Mouse (Mus musculus): Measurements from ENCODE around the gene Speer4e.
A peak's percentile ranks its signal among the peaks of the same experiment; 100 is the strongest.
"Not testable (repeated sequence)": the region's sequence is repeated elsewhere in the genome, so short reads cannot be mapped to it uniquely, and the experiment has no call there.

The Speer4e gene

DNA sequence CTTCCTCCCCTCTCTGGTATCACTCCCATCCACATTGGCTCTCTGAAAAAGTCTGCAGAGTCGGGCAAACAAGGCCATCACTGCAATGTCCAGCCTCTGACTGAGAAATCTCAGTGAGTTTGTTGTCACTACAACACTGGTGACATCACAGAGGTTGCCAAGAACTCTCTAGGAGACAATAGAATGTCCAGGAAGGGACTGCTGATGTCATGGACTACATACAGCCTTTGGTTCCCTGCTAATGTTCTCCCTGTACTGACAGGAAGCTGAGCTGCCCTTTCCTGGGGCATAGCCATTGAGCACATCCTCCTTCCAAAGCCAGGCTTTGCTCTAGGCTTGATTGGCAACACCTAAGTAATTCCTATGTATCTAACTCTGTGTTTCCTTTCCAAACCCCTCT lies at the start of gene Speer4e:
Gene Speer4e (minus strand): TSS at position 101 of the 400 bp plus-strand sequence.
- DNase-seq: not testable (repeated sequence)

DNA sequence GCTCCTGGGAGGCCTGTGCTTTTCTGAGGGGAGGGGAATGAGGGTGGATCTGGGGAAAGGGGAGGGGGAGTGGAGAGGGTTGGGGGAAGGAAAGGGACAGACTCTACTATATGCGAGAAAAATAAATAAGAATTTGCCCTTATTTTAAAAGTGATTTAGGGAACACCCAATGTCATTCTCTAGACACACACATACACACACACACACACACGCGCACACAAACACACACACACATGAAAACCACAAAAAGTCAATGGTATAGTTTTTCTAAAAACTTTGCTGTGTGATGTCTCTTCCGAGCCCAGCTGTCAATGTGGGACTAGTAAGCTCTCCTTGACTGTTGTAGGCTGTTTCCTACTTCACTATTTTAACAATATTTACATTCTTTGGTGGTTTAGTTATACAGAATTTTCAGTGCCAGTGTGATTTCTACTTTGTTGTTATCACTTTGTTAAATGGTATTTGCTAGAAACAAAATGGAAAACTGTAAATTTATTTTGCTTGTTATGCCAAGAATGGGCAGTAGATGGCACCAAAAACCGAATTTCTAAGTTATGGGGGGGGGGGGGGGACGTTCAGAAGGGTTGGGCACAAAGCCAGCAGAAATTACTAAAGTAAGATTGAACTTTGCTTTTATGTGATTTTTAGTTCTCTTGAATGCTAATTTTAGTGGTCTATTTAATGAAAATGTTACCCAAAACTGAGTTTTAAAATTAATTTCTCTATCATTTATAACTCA lies 48.6 kb upstream of the Speer4e start:
- not testable (repeated sequence) for DNase-seq

DNA sequence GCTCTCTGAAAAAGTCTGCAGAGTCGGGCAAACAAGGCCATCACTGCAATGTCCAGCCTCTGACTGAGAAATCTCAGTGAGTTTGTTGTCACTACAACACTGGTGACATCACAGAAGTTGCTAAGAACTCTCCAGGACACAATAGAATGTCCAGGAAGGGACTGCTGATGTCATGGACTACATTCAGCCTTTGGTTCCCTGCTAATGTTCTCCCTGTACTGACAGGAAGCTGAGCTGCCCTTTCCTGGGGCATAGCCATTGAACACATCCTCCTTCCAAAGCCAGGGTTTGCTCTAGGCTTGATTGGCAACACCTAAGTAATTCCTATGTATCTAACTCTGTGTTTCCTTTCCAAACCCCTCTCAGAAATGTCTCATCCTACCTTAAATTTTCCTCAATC lies 40.6 kb upstream of the Speer4e start, which contains the start of gene Gm10354:
Gene Gm10354 (minus strand): TSS at position 101 of the 400 bp plus-strand sequence.
- DNase-seq: not testable (repeated sequence)

DNA sequence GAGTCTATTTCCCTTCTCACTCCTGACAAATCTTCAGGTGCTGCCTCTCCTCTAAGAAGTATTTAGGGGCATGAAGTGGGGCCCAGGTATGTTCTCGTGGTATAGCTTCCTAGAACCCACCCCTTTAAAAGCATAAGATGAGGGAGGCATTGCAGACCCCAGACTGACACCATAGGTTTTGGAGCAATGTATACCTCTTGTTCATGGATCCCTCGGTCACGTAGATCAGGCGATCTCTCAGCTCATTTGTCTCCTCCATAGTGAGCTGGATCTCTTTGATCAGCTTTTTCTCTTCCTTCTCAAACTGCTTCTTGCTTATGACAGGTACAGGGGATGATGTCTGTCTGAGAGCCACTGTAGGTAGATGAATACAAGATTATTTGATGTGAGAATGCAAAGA lies 39.1 kb upstream of the Speer4e start:
- not testable (repeated sequence) for DNase-seq

DNA sequence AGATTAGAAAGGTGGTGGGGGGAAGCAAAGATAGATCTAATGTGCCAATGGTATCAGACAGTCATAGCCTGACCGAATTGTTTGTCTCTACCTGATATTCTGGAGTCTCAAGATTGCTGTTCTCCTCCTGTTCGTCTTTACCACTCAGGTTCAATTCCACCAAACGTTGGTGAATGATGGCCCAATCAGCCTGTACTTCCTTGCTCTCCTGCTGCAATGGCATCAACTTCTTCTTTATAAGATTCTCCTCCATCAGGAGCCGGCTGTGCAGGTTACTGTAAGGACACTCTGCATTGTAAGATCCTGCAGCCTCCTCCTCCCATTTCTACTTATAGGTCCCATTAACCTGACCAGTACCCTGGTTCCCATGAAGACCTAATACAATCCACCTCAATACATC lies 37.1 kb upstream of the Speer4e start:
- DNase-seq: not testable (repeated sequence)

DNA sequence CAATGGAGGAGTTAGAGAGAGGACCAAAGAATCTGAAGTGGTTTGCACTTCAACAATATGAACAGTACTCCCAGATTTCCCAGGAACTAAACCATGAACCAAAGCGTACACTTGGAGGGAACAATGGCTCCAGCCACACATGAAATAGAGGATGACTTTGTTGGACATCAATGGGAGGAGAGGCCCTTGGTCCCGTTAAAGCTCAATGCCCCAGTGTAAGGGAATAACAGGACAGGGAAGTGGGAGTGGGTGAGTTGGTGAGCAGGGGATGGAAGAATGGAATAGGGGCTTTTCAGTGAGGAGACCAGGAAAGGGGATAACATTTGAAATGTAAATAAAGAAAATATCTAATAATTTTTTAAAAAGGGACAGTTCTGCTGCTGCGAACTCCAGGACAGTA lies 34.6 kb upstream of the Speer4e start:
- DNase-seq: not testable (repeated sequence)

DNA sequence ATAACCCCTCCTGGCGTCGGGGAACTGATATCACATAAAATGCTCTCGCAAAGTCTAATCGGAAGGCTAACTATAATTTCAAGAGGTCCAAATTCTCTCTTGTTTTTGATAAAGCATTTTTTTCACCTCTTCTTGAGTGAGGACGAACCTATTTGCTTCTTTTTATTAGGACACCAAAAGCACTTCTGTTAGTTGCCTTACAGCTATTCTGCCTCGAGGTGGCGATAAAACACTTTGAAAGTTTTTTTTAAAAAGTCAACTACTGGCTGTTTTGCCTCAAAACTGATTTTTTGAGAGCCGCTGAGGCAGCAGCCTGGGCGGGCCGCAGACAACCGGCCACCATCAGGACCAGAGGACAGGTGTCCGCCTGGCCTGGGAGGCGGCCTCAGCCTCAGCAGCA lies 25.6 kb upstream of the Speer4e start:
- not testable (repeated sequence) for DNase-seq

DNA sequence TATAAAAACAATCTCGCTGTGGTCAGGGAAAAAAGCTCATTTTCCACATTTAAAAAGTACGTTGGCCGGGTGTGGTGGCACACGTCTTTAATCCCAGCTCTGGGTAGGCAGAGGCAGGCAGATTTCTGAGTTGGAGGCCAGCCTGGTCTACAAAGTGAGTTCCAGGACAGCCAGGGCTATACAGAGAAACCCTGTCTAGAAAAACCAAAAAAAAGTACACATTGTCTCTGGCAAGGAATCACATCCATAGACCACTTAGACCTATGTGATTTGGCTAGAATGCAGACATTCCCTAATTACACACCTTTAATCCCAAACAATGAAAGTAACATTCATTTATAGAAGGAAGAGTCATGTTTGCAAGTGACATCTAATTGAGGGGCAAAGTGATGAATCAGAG lies 23.3 kb upstream of the Speer4e start:
- DNase-seq: not testable (repeated sequence)

DNA sequence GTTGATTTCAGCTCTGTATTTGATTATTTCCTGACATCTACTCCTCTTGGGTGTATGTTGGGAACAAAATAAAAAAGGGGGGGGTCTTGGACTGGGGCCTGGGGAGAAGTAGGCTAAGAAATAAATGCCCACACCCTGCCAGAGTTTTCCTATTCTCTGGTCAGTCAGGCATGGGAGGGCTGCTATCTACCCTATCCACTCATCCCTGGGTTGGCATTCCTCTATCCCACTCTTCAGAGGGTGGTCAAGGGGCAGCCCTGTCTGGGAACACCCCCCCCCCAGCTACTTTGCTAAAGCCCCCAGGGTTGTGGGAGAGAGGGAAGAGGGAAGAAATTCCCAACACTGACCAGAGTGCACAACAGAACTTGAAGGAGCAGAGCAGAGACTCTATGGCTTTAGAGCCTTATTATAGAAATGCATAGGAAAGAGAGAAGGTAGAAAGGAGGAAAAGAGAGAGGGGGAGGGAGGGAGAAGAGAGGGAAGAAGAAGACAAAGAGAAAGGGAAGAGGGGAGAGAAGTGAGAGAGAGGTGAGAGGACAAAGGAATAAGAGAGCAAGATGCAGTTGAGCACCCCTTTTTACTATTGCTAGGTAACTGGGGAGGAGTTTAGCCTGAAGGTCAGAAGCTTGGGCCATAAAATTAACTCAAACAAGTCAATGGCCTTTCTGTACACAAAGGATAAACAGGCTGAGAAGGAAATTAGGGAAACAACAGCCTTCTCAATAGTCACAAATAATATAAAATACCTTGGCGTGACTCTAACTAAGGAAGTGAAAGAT lies 17.9 kb upstream of the Speer4e start:
- DNase-seq: not testable (repeated sequence)

DNA sequence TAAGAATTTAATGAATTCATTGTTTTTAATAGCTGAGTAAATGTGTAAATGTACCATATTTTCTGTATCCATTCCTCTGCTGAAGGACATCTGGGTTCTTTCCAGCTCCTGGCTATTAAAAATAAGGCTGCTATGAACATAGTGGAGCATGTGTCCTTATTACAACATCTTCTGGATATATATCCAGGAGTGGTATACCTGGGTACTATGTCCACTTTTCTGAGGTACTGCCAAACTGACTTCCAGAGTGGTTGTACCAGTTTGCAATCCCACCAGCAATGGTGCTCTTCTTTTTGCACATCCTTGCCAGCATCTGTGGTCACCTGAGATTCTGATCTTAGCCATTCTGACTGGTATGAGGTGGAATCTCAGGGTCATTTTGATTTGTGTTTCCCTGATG lies 15.4 kb upstream of the Speer4e start:
- DNase-seq: not testable (repeated sequence)

DNA sequence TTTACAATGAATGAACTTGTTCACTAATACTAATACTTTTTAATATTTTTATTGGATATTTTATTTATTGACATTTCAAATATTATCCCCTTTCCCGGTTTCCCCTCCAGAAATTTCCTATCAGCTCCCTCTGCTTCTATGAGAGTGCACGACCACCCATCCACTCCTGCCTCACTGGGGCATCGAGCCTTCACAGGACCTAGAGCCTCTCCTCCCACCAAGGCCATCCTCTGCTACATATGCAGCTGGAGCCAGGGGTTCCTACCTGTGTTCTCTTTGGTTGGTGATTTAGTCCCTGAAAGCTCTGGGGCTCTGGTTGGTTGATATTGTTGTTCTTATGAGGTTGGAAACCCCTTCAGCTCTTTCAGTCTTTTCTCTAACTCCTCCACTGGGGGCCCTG lies 14.5 kb upstream of the Speer4e start:
- DNase-seq: not testable (repeated sequence)

DNA sequence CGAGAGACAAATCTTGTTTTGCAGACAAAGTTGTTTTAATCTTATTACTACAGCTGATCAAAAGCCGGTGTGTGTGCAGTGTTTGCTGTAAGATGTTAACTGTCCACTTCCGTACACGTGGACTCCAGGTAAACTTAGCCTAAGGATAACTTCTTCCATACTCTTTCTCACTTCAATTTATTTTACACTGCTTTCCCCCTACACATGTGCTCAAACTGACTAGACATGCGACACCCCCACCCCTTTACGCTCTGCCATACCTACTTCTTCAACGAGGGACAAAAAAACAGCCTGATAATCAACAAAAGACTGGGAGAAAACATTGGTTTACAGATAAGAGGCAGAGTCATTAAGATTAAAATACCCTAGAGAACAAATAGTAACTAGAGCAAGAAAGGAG lies 13.6 kb upstream of the Speer4e start:
- DNase-seq: not testable (repeated sequence)

DNA sequence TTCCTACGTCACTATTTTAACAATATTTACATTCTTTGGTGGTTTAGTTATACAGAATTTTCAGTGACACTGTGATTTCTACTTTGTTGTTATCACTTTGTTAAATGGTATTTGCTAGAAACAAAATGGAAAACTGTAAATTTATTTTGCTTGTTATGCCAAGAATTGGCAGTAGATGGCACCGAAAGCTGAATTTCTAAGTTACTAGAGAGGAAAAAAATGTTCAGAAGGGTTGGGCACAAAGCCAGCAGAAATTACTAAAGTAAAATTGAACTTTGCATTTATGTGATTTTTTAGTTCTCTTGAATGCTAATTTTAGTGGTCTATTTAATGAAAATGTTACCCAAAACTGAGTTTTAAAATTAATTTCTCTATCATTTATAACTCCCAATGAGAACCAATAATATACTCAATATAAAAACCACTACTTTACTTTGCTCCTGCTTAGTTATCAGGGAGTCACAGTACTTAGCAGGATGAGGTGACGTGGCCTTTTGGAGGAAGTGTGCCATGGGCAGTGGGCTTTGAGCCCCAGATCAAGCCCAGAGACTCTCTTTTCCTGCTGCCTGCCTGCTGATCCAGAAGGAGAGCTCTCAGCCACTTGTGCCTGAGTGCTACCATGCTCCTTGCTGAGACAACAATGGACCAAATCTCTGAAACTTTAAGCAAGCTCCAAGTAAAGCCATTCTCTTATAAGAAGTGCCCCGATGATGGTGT lies 9.4 kb upstream of the Speer4e start:
- DNase-seq: not testable (repeated sequence)

DNA sequence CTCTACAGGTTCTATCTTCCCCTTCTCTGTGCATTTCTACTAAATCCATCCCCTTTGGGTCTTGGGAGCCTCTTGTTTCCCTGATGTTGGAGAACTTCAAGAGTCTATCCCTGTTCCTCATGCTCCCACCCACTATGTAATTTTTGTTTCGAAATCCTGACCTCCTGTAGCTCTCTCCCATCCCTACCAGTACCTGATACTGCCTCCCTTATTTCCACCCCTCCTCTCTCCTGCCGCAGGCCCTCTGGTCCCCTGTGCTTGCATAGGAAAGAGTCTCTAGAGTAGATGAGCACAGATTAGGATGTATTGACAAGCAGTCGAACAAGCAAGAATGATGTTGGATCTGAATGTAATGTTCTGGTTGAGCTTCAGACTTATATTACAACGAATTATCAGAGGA lies 7.3 kb upstream of the Speer4e start:
- not testable (repeated sequence) for DNase-seq

DNA sequence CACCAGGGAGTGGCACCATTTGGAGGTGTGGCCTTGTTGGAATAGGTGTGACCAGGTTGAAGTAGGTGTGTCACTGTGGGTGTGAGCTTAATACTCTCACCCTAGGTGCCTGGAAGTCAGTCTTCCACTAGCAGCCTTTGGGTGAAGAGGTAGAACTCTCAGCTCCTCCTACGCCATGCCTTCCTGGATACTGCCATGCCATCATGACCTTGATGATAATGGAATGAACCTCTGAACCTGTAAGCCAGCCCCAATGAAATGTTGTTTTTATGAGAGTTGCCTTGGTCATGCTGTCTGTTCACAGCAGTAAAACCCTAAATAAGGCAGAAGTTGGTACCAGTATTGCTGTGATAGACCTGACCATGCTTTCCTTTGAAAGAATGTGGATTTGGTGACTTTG lies 2.8 kb upstream of the Speer4e start:
- not testable (repeated sequence) for DNase-seq

DNA sequence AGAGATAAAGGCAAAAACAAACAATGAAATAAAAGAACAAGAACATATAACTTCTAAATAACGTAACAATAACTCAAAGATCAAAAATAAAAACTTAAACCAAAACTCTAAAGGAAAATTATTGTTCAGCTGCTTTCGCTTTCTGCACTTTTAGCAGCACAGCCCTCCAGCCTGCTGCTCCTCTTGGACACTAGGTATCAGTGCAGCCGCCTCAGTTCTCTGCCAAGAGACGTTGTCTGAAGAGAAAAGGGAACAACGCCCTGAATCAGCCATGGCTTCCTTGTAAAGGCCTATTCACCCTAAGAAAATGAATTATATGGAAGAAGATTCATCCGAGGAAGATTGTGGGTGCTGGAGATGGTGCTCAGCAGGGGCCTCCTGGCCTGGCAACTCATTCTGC lies 4.5 kb downstream of the Speer4e start:
- not testable (repeated sequence) for DNase-seq

DNA sequence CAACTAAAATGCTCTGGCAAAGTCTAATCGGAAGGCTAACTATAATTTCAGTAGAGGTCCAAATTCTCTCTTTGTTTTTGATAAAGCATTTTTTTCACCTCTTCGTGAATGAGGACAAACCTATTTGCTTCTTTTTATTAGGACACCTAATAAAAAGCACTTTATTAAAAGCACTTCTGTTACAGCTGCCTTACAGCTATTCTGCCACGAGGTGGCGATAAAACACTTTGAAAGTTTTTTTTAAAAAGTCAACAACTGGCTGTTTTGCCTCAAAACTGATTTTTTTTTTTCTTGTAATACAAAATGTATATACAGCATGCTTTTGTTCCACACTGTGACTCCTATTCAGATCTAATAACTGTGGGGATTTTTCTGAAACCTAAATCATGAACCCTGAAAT lies 11.2 kb downstream of the Speer4e start:
- not testable (repeated sequence) for DNase-seq

DNA sequence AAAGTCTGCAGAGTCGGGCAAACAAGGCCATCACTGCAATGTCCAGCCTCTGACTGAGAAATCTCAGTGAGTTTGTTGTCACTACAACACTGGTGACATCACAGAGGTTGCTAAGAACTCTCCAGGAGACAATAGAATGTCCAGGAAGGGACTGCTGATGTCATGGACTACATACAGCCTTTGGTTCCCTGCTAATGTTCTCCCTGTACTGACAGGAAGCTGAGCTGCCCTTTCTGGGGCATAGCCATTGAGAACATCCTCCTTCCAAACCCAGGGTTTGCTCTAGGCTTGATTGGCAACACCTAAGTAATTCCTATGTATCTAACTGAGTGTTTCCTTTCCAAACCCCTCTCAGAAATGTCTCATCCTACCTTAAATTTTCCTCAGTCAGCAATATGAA lies 23.4 kb downstream of the Speer4e start, which contains the start of gene Gm9758:
Gene Gm9758 (minus strand): TSS at position 101 of the 400 bp plus-strand sequence.
- not testable (repeated sequence) for DNase-seq

DNA sequence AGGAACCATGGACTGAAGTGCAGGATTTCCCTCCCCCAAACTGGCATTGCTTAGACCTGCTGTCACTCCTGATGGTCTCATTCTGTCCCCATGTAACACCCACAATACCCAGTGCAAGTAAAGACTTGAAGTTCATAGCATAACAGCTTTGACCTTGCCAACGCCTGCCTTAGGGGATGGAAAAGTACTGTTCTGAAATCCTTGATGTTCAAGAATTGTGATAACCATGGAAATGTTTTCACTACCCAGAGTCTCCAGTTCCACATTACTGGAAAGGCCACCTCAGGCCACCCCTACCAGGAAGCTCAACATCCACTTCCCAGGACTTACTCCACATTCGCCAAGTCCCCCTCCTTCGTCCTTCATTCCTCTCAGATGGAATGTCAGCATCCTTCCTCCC lies 23.9 kb downstream of the Speer4e start:
- not testable (repeated sequence) for DNase-seq

DNA sequence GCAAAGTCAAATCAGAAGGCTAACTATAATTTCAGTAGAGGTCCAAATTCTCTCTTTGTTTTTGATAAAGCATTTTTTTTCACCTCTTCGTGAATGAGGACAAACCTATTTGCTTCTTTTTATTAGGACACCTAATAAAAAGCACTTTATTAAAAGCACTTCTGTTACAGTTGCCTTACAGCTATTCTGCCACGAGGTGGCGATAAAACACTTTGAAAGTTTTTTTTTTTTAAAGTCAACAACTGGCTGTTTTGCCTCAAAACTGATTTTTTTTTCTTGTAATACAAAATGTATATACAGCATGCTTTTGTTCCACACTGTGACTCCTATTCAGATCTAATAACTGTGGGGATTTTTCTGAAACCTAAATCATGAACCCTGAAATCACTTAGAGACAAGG lies 34.7 kb downstream of the Speer4e start:
- DNase-seq: not testable (repeated sequence)

DNA sequence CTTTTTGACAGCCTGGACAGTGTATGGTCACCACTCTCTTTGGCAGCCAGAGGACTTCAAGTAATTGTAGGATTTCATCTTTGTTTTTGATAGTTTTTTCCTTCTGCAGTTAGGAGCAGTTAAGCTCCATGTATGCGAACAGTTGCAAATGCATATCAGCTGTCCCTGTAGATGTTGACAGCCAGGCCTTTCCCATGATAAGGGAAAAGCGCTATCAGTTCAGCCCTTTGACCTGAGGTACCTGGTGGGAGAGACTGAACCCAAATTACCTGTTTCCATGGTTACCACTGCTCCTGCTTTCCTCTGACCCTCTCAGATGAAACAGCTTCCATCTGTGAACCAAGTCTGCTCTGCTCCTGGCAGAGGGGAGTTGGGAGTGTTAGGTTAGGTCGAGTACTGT lies 46.0 kb downstream of the Speer4e start:
- no peak for DNase-seq

DNA sequence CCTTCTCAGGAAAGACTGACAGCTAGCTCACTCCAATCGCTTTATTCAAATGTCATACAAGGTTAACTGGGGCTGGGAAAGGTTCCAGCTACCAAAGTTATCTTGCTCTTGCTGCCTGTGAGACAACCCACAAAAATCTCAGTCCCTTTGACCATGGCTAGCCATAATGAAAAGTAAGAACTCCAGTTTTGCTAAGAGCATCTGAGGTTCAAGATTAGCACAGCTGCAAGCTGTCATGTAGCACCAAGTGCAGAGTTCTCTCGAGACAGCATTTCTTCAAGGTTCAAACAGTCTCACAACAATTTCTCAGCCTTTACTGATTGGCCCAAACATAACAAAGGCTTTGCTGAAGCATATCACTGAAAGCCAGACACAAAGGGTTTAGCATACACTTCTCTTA lies 52.9 kb downstream of the Speer4e start:
- peak; percentile 9 to 23 for DNase-seq
